Mouse (Mus musculus) CH12.LX (cell line): ENCODE measurements at regions not wholly inside any gene's neighbourhood (a gene's known extent, or its start where the extent isn't known, plus 50 kb on each side); places are given as distances from the start of the nearest gene placed in this dataset.

Experiments
- DNase-seq: peaks from one replicate; pipeline ENCODE4 v3.0.0-alpha.2; 2013; ENCODE audit errors: extremely low read depth
- H3K27ac ChIP-seq: 2 replicates; pipeline ENCODE4 v1.5.1; 2012; ENCODE audit warnings: low read depth, mild to moderate bottlenecking, control low read depth, moderate library complexity; ENCODE audit not compliant: insufficient read depth
- H3K27me3 ChIP-seq: replicated peaks from 2 replicates; pipeline ENCODE3; 2012; ENCODE audit warnings: inconsistent platforms
- H3K36me3 ChIP-seq, 2 experiments: replicated peaks in 1 of 2; 2 replicates each; pipeline versions ENCODE3 to v1.6.1; 2012; ENCODE audit warnings: inconsistent platforms in 1 of 2, low read length in 1 of 2, mild to moderate bottlenecking in 1 of 2, mixed read lengths in 1 of 2, moderate library complexity in 1 of 2; ENCODE audit not compliant: control insufficient read depth in 1 of 2, insufficient read depth in 1 of 2
- H3K4me1 ChIP-seq, 2 experiments: 2 replicates each; pipeline ENCODE4 v1.6.1; 2012; ENCODE audit warnings: inconsistent platforms in 1 of 2, moderate library complexity in 1 of 2; ENCODE audit not compliant: insufficient read depth in 2 of 2, control insufficient read depth in 1 of 2
- H3K4me2 ChIP-seq: 2 replicates; pipeline ENCODE4 v1.6.1; 2012; ENCODE audit warnings: low read depth, mild to moderate bottlenecking, control low read depth; ENCODE audit not compliant: poor library complexity, insufficient read depth, severe bottlenecking
- H3K4me3 ChIP-seq, 3 experiments: fragments of 150-350 bp in 1 of 3; sonication (generic) in 1 of 3; replicated peaks in 1 of 3; 2 replicates each; pipeline versions ENCODE3 to v1.5.1; 2011 to 2012; ENCODE audit warnings: low read depth in 2 of 3, low read length in 2 of 3, mild to moderate bottlenecking in 2 of 3, moderate library complexity in 2 of 3, control low read depth in 1 of 3, improper control_type of control experiment in 1 of 3, inconsistent platforms in 1 of 3, mixed read lengths in 1 of 3; ENCODE audit not compliant: poor library complexity in 1 of 3
- H3K79me2 ChIP-seq: replicated peaks from 2 replicates; pipeline ENCODE4 v1.6.1; 2012; ENCODE audit warnings: mild to moderate bottlenecking, moderate library complexity; ENCODE audit not compliant: control insufficient read depth, poor library complexity, insufficient read depth, severe bottlenecking; ENCODE audit errors: extremely low read depth
- H3K9ac ChIP-seq: 2 replicates; pipeline ENCODE4 v1.6.1; 2012; ENCODE audit warnings: low read depth, mild to moderate bottlenecking, control low read depth, moderate library complexity; ENCODE audit not compliant: insufficient read depth
- H3K9me3 ChIP-seq: replicated peaks from 2 replicates; pipeline ENCODE3; 2012; ENCODE audit warnings: low read length, inconsistent platforms, mixed read lengths
- BHLHE40 ChIP-seq: IDR thresholded peaks from 2 replicates; pipeline ENCODE4 v1.6.1; 2011; ENCODE audit warnings: mild to moderate bottlenecking, low read depth, low read length, improper control_type of control experiment
- CHD1 ChIP-seq: IDR thresholded peaks from 2 replicates; pipeline ENCODE4 v1.6.1; 2012; ENCODE audit warnings: low read depth, low read length, improper control_type of control experiment, inconsistent platforms
- CTCF ChIP-seq, 2 experiments: IDR thresholded peaks in 1 of 2; conservative IDR thresholded peaks in 1 of 2; 2 replicates each; pipeline ENCODE4 v1.5.1; 2011 to 2012; ENCODE audit warnings: low read depth in 2 of 2, low read length in 2 of 2, improper control_type of control experiment in 1 of 2, inconsistent platforms in 1 of 2, mild to moderate bottlenecking in 1 of 2, moderate library complexity in 1 of 2
- E2F4 ChIP-seq: IDR thresholded peaks from 2 replicates; pipeline ENCODE4 v1.6.1; 2011; ENCODE audit warnings: low read depth, low read length, improper control_type of control experiment; ENCODE audit not compliant: insufficient replicate concordance
- EP300 ChIP-seq: IDR thresholded peaks from 2 replicates; pipeline ENCODE4 v1.6.1; 2011; ENCODE audit warnings: low read length, improper control_type of control experiment
- ETS1 ChIP-seq: conservative IDR thresholded peaks from 2 replicates; pipeline ENCODE4 v1.6.1; 2012; ENCODE audit warnings: low read depth, mild to moderate bottlenecking, inconsistent platforms, low read length, improper control_type of control experiment, moderate library complexity
- GABPA ChIP-seq: IDR thresholded peaks from 2 replicates; pipeline ENCODE4 v1.6.1; 2012; ENCODE audit warnings: low read depth, low read length, improper control_type of control experiment, inconsistent platforms; ENCODE audit not compliant: insufficient replicate concordance
- HCFC1 ChIP-seq: IDR thresholded peaks from 2 replicates; pipeline ENCODE4 v1.6.1; 2012; ENCODE audit warnings: low read depth, mild to moderate bottlenecking, inconsistent platforms, low read length, improper control_type of control experiment
- JUND ChIP-seq: conservative IDR thresholded peaks from 2 replicates; pipeline ENCODE4 v1.6.1; 2011; ENCODE audit warnings: low read depth, low read length, improper control_type of control experiment
- KAT2A ChIP-seq: IDR thresholded peaks from 2 replicates; pipeline ENCODE4 v1.6.1; 2012; ENCODE audit warnings: low read length, improper control_type of control experiment, inconsistent platforms; ENCODE audit not compliant: insufficient replicate concordance
- MAX ChIP-seq: IDR thresholded peaks from 2 replicates; pipeline ENCODE4 v1.6.1; 2011; ENCODE audit warnings: low read length, improper control_type of control experiment
- MEF2A ChIP-seq: IDR thresholded peaks from 2 replicates; pipeline ENCODE4 v1.6.1; 2014; ENCODE audit warnings: low read depth, mild to moderate bottlenecking, inconsistent platforms, low read length, improper control_type of control experiment, borderline replicate concordance
- MXI1 ChIP-seq: IDR thresholded peaks from 2 replicates; pipeline ENCODE4 v1.6.1; 2011; ENCODE audit warnings: mild to moderate bottlenecking, low read depth, low read length, improper control_type of control experiment
- MYC ChIP-seq: IDR thresholded peaks from 2 replicates; pipeline ENCODE4 v1.6.1; 2011; ENCODE audit warnings: low read depth, mild to moderate bottlenecking, improper control_type of control experiment, low read length
- PAX5 ChIP-seq: IDR thresholded peaks from 2 replicates; pipeline ENCODE4 v1.6.1; 2012; ENCODE audit warnings: low read length, inconsistent platforms, mixed read lengths
- POLR2A ChIP-seq: IDR thresholded peaks from 2 replicates; pipeline ENCODE4 v1.6.1; 2011; ENCODE audit warnings: low read depth, mild to moderate bottlenecking, improper control_type of control experiment, low read length
- RAD21 ChIP-seq: IDR thresholded peaks from 2 replicates; pipeline ENCODE4 v1.6.1; 2011; ENCODE audit warnings: low read depth, mild to moderate bottlenecking, low read length, improper control_type of control experiment, moderate library complexity
- SMC3 ChIP-seq: IDR thresholded peaks from 2 replicates; pipeline ENCODE4 v1.6.1; 2011; ENCODE audit warnings: low read depth, low read length, improper control_type of control experiment
- TBP ChIP-seq: conservative IDR thresholded peaks from 2 replicates; pipeline ENCODE4 v1.6.1; 2011; ENCODE audit warnings: low read depth, low read length, improper control_type of control experiment
- USF1 ChIP-seq: IDR thresholded peaks from 2 replicates; pipeline ENCODE4 v1.6.1; 2014; ENCODE audit warnings: low read depth, mild to moderate bottlenecking, inconsistent platforms, low read length, improper control_type of control experiment
- USF2 ChIP-seq: conservative IDR thresholded peaks from 2 replicates; pipeline ENCODE4 v1.6.1; 2011; ENCODE audit warnings: low read depth, low read length, improper control_type of control experiment
- ZC3H11A ChIP-seq: IDR thresholded peaks from 2 replicates; pipeline ENCODE4 v1.6.1; 2012; ENCODE audit warnings: low read depth, mild to moderate bottlenecking, inconsistent platforms, low read length, improper control_type of control experiment
- ZKSCAN1 ChIP-seq: IDR thresholded peaks from 2 replicates; pipeline ENCODE4 v1.6.1; 2012; ENCODE audit warnings: low read depth, inconsistent platforms, low read length, improper control_type of control experiment, borderline replicate concordance
- ZMIZ1 ChIP-seq: IDR thresholded peaks from 2 replicates; pipeline ENCODE4 v1.6.1; 2012; ENCODE audit warnings: low read depth, mild to moderate bottlenecking, inconsistent platforms, low read length, improper control_type of control experiment
- ZNF384 ChIP-seq: IDR thresholded peaks from 2 replicates; pipeline ENCODE4 v1.6.1; 2012; ENCODE audit warnings: low read depth, low read length, improper control_type of control experiment, inconsistent platforms
- dilution Hi-C: fragments of 300-500 bp; cut with MboI; formaldehyde crosslinking; loops from 2 replicates; pipeline ENCODE4 v1.14.3; 2020; ENCODE audit warnings: low sequenced_read_pairs; ENCODE audit not compliant: extremely low pct_unique_long_range_greater_than_20kb, extremely low pct_ligation_motif_present
- in situ Hi-C: fragments of 300-500 bp; cut with MboI; formaldehyde crosslinking; loops from 3 replicates; pipeline ENCODE4 v1.14.3; 2019; ENCODE audit warnings: low sequenced_read_pairs, low pct_ligation_motif_present, low pct_unique_long_range_greater_than_20kb, mixed read lengths

GRCm38 (mm10) chr2:143240274-143240673 is 162.0 kb downstream of the Otor start:
- Histone ChIP-seq H3K36me3 (no peaks in the 10 kb centered on the region), H3K79me2 (no peaks in the 10 kb centered on the region), H3K9me3 (no peaks in the 10 kb centered on the region), H3K4me2 (no peak overlapping the region), H3K27ac (no peak overlapping the region), H3K9ac (no peak overlapping the region), H3K4me1 (no peaks in the 10 kb centered on the region), H3K27me3 (peaks cover 49% of the 10 kb centered on the region), H3K4me3 (no peak overlapping the region)
- TF ChIP-seq ZKSCAN1 (no peak), MYC (no peak), MAX (no peak), PAX5 (no peak), HCFC1 (no peak), ZMIZ1 (no peak), TBP (no peak), ZC3H11A (no peak), RAD21 (no peak), JUND (no peak), KAT2A (no peak), GABPA (no peak), CHD1 (no peak), EP300 (no peak), POLR2A (no peak), CTCF (conservative IDR thresholded peaks at IDR 0.05 in 1 of 2, IDR thresholded peaks at IDR 0.05 in 1 of 2; ENCODE audit: low read depth in 2 of 2, low read length in 2 of 2) (no peak), USF2 (no peak), ZNF384 (no peak)
- dilution Hi-C loops (no loop called here), in situ Hi-C loops (no loop called here)
- DNase-seq: no peak

- H3K9me3 ChIP-seq: no peaks in the 10 kb centered on the region
- H3K79me2 ChIP-seq: no peaks in the 10 kb centered on the region
- dilution Hi-C loops: no loop called here
- H3K4me2 ChIP-seq: no peak overlapping the region
- no peaks in the 10 kb centered on the region for H3K4me1 ChIP-seq
- TF ChIP-seq BHLHE40: no peak
- no peak for TF ChIP-seq MAX
- TF ChIP-seq MYC: no peak
- TF ChIP-seq SMC3: no peak
- no peak for TF ChIP-seq MXI1
- TF ChIP-seq USF1: no peak
- TF ChIP-seq CHD1: no peak
- no peak for TF ChIP-seq E2F4
- TF ChIP-seq TBP: no peak
- TF ChIP-seq ZC3H11A: no peak
- no peak for TF ChIP-seq MEF2A
- TF ChIP-seq ETS1: no peak
- H3K9ac ChIP-seq: no peak overlapping the region
- no peaks in the 10 kb centered on the region for H3K36me3 ChIP-seq
- in situ Hi-C loops: no loop called here
- no peak for DNase-seq
- no peak overlapping the region for H3K27ac ChIP-seq
- no peak overlapping the region for H3K4me3 ChIP-seq
- H3K27me3 ChIP-seq: peaks cover 56% of the 10 kb centered on the region
Observed at GRCm38 (mm10) chr2:143243741-143244140, 165.5 kb downstream of the Otor start.
